ENCODE assay signal across 14 mouse cellular contexts in the genomic region with DNA sequence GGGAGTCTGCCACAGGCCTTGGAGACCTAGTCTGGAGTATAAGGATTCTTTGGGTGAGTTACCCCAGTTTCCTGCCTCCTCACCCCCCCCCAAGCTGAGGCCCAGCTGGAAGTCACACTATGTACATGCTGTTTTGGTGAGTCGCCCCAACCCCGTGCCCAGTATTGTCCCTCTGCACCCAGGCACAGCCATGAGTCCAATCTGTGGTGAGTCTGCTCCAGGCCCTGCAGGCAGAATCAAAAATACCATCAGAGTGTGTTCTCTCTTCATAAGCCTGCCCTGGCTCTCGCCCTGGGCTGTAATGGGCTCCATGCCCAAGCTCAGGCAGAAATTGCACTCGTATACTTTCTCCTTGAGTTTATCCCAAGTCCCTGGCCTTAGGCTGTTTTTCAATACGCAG.
A peak's percentile ranks its signal among the peaks of the same experiment; 100 is the strongest.
DNase-seq lines count a peak whose midpoint lies in the region; ATAC-seq and TF ChIP-seq lines count a peak whose summit lies in the region.
"Had no signal": no experiment of that assay in that cellular context is flagged by ENCODE, and none has a peak within 500 bp of the region (broad histone marks: within the 10 kb centered on the region; RNA-seq: fewer than 3 reads in every experiment).

No protein-coding gene starts in this region.

- peaks cover 26% of the 10 kb centered on the region for H3K4me1 ChIP-seq in heart, adult 2 months (ENCODE audit: control insufficient read depth, insufficient read depth, low read length)
- peaks cover 48% of the 10 kb centered on the region for H3K4me1 ChIP-seq in cerebellum, adult 2 months (ENCODE audit: control insufficient read depth, insufficient read depth, low read length)
- peaks cover 83% of the 10 kb centered on the region for H3K4me1 ChIP-seq in heart, embryonic 15.5 days (replicated peaks)

- no peak for TF ChIP-seq EP300 in heart, adult 2 months (IDR thresholded peaks at IDR 0.05; ENCODE audit: insufficient read depth, low read depth, low read length)

- no peak overlapping the region for H3K4me3 ChIP-seq in heart, adult 2 months
- no peak overlapping the region for H3K4me3 ChIP-seq in cerebellum, adult 2 months (replicated peaks; ENCODE audit: insufficient read depth, low read depth, low read length)
- H3K4me3 ChIP-seq in heart, embryonic 15.5 days: no peak overlapping the region
- H3K4me3 ChIP-seq: embryonic facial prominence, embryonic 12.5 days; forebrain, embryonic 15.5 days; layer of hippocampus, adult 2 months; limb, embryonic 13.5 days had no signal

- H3K27ac ChIP-seq in heart, adult 2 months: peak overlapping the region; percentile 36
- peak overlapping the region; percentile 79 for H3K27ac ChIP-seq in cerebellum, adult 2 months (ENCODE audit: insufficient read depth, low read length)
- peak overlapping the region; percentile 76 for H3K27ac ChIP-seq in heart, embryonic 15.5 days
- H3K27ac ChIP-seq: embryonic facial prominence, embryonic 12.5 days; forebrain, embryonic 15.5 days; layer of hippocampus, adult 2 months; limb, embryonic 13.5 days had no signal

- intact Hi-C loops in heart, adult 2 months (cut with DNase I): no loop called here
- intact Hi-C loops in heart, postnatal 25 days (cut with DNase I): no loop called here

- TF ChIP-seq POLR2A in heart, adult 2 months (IDR thresholded peaks at IDR 0.05; ENCODE audit: insufficient read depth, low read depth, low read length): no peak
- no peak for TF ChIP-seq POLR2A in cerebellum, adult 2 months (IDR thresholded peaks at IDR 0.05; ENCODE audit: borderline replicate concordance, insufficient read depth, low read length)

- no peak for ATAC-seq in heart, embryonic 15.5 days (replicated peaks; ENCODE audit: insufficient number of reproducible peaks, insufficient read depth, low FRiP score, low read depth)
- ATAC-seq: forebrain, embryonic 15.5 days had no signal

- peaks cover 1% of the 10 kb centered on the region; the same call in 1 of the 2 replicates for H3K36me3 ChIP-seq in heart, adult 2 months (ENCODE audit: control insufficient read depth, insufficient read depth, low read length)
- H3K36me3 ChIP-seq in heart, embryonic 15.5 days: no peaks in the 10 kb centered on the region
- H3K36me3 ChIP-seq: embryonic facial prominence, embryonic 12.5 days; forebrain, embryonic 15.5 days; limb, embryonic 13.5 days had no signal

- no peak overlapping the region for H3K4me2 ChIP-seq in heart, embryonic 15.5 days
- H3K4me2 ChIP-seq: embryonic facial prominence, embryonic 12.5 days; forebrain, embryonic 15.5 days; limb, embryonic 13.5 days had no signal

- H3K9me3 ChIP-seq in heart, embryonic 15.5 days (replicated peaks): no peaks in the 10 kb centered on the region
- H3K9me3 ChIP-seq: embryonic facial prominence, embryonic 12.5 days; forebrain, embryonic 15.5 days; limb, embryonic 13.5 days had no signal

- 52% methylated on average over 5 of the region's 5 CpGs for WGBS in heart, adult 2 months
- WGBS in cerebellum, adult 2 months: 16% methylated on average over 5 of the region's 5 CpGs
- WGBS in heart, embryonic 15.5 days: 66% methylated on average over 5 of the region's 5 CpGs

- peak in 1 of 2 experiments; percentile 54 for DNase-seq in heart, adult 2 months
- no peak for DNase-seq in heart, postnatal 25 days (ENCODE audit: low spot score)
- DNase-seq in NIH3T3 (ENCODE audit: low read depth): peak; percentile 84
- peak; percentile 68 to 77 for DNase-seq in cerebellum, adult 2 months
- no peak for DNase-seq in frontal cortex, postnatal 25 days (ENCODE audit: low spot score in 2 of 2)
- no peak for DNase-seq in layer of hippocampus, postnatal 25 days (ENCODE audit: extremely low spot score in 1 of 2, low spot score in 1 of 2)
- no peak for DNase-seq in layer of hippocampus, adult 8-10 months (ENCODE audit: low spot score in 2 of 2)
- DNase-seq: kidney, adult 18-20 months; spleen, adult 18-20 months had no signal

- no peak overlapping the region for H3K9ac ChIP-seq in heart, adult 2 months (ENCODE audit: low read depth, low read length)
- no peak overlapping the region for H3K9ac ChIP-seq in heart, embryonic 15.5 days
- H3K9ac ChIP-seq: embryonic facial prominence, embryonic 12.5 days; forebrain, embryonic 15.5 days; limb, embryonic 13.5 days had no signal

- no peaks in the 10 kb centered on the region for H3K27me3 ChIP-seq in heart, adult 2 months (ENCODE audit: control insufficient read depth, insufficient read depth, low read length)
- no peaks in the 10 kb centered on the region for H3K27me3 ChIP-seq in cerebellum, adult 2 months (ENCODE audit: control insufficient read depth, insufficient read depth, low read length)
- no peaks in the 10 kb centered on the region for H3K27me3 ChIP-seq in heart, embryonic 15.5 days
- H3K27me3 ChIP-seq: embryonic facial prominence, embryonic 12.5 days; forebrain, embryonic 15.5 days; limb, embryonic 13.5 days had no signal

- TF ChIP-seq CTCF in heart, adult 2 months (IDR thresholded peaks at IDR 0.05): 0 out of 2 replicates have a peak, but pooled peaks have one; percentile 16
- no peak for TF ChIP-seq CTCF in cerebellum, adult 2 months (IDR thresholded peaks at IDR 0.05; ENCODE audit: borderline replicate concordance, insufficient read depth, low read depth, low read length)

- no peaks in the 10 kb centered on the region for H3K79me2 ChIP-seq in heart, adult 2 months (replicated peaks; ENCODE audit: control insufficient read depth, insufficient read depth, low read length)

Comparison
In these comparisons a context has a peak if more than half of its experiments do, and no peak if none do; other contexts are left out.
1. DNase-seq: peak in NIH3T3 (single experiment) and cerebellum, adult 2 months (2 of 2); none in heart, postnatal 25 days (single experiment), frontal cortex, postnatal 25 days (0 of 2), layer of hippocampus, postnatal 25 days (0 of 2) and layer of hippocampus, adult 8-10 months (0 of 2).
2. Peak in every context shown above with its lines, with median percentiles within 50 percentile points of each other: H3K27ac ChIP-seq.